Mouse (Mus musculus) olfactory bulb, adult 2 months (tissue): ENCODE measurements around the gene Dkk3.

Experiments
- CTCF ChIP-seq: fragments of 200-500 bp; IDR thresholded peaks from 2 replicates; pipeline ENCODE4 v1.5.1; 2012; ENCODE audit warnings: low read depth, mild to moderate bottlenecking, low read length, moderate library complexity; ENCODE audit not compliant: insufficient read depth
- POLR2A ChIP-seq: fragments of 200-500 bp; IDR thresholded peaks from 2 replicates; pipeline ENCODE4 v1.6.1; 2012; ENCODE audit warnings: mild to moderate bottlenecking, low read depth, low read length, moderate library complexity; ENCODE audit not compliant: insufficient read depth

DNA sequence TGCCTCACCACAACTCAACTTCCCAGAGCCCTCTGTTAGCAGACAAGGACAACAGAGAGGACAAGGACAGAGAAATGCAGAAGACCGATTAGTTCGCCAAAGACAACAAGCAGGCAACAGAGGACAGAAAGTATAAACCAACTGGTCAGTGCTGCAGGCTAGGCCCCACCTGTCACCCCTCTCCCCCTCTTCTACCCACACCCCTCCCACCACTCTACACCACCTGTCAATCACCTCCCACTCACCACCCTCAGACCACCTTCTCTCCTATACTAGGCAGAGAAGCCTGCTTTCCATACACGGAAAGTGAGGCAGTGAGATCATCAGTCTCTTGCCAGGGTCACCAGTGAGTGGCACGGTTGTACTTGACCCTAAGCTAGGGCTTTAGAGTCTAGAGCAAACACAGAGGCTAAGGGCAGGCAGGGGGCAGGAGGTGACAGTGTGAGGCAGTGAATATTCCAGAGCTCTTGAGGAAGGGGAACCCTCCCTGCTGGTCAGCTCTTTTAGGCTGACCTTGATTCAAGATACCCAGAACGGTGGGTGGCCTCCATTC is 31.7 kb downstream of the Dkk3 start:
- TF ChIP-seq POLR2A, result no peak
- no peak for TF ChIP-seq CTCF
